Mouse (Mus musculus): ENCODE data around the gene Gadd45b. TPM values are rescaled to one million over a fixed set of nuclear protein-coding genes. Genes with fewer than 3 reads are reported as not detected.

Gene Gadd45b
- total and polyA plus RNA-seq, 2 experiments from 2014 or later = 5.0 to 7.3 TPM

DNA sequence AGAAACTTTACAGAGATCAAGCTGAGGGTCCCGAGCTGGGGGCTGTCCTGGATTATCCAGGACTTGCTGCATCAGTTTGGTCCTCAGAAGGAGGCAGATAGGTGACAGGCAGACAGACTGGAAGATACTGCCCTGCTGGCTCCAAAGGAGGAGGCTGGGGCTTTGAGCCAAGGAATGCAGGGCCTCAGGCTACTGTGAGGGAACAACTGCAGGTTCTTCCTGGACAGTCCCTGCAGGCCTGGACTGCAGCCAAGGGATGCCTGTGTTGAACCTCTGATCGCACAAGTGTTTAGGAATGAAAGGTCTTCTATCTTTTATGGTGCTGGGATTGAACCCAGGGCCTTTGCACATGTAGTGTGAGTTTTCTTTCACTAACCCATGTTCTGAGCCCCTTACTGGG is 17.9 kb downstream of the Gadd45b start:
- WGBS = 67% methylated on average over 2 of the region's 2 CpGs
- DNase-seq (ENCODE audit: low spot score) (no peak), ATAC-seq (ENCODE audit: low FRiP score) (no peak)
- H3K27ac ChIP-seq (ENCODE audit: low read depth, low read length) = no peak overlapping the region
- H3K36me3 ChIP-seq (ENCODE audit: insufficient read depth, low read length) = no peaks in the 10 kb centered on the region
- TF ChIP-seq CTCF (IDR thresholded peaks at IDR 0.05) = no peak
- no peaks in the 10 kb centered on the region for H3K4me1 ChIP-seq (ENCODE audit: insufficient read depth, low read length)
- H3K4me3 ChIP-seq (ENCODE audit: low read depth, low read length) = no peak overlapping the region
- H3K27me3 ChIP-seq (ENCODE audit: insufficient read depth, low read length) = no peaks in the 10 kb centered on the region
- H3K9ac ChIP-seq (replicated peaks; ENCODE audit: low read length, poor library complexity, severe bottlenecking) = no peak overlapping the region
- H3K9me3 ChIP-seq (ENCODE audit: low read length) = no peaks in the 10 kb centered on the region
- H3K4me2 ChIP-seq (ENCODE audit: low read depth, low read length, poor library complexity, severe bottlenecking) = no peak overlapping the region

DNA sequence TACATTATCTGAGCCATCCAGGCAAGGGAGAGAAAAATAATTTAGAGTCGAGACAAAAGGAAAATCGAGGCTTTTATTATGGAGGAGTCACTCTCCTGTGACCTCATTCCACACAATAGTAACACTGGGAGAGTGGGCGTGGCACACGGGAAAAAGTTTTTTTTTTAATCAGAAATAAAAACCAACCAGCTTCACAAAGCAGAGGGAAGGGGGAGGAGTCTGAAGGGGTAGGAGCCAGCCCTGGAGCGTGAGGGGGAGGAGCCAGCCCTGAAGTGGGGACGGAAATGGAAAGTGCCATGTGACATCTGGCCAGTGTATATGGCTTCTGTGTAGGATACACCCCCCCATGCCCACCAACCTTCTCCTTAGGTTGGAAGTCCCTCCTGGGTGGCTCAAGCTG is 18.7 kb downstream of the Gadd45b start:
- TF ChIP-seq CTCF (IDR thresholded peaks at IDR 0.05) = no peak
- 29% methylated on average over 6 of the region's 6 CpGs for WGBS
- Histone ChIP-seq H3K9me3 (ENCODE audit: low read length) (no peaks in the 10 kb centered on the region), H3K36me3 (ENCODE audit: insufficient read depth, low read length) (no peaks in the 10 kb centered on the region), H3K4me2 (ENCODE audit: low read depth, low read length, poor library complexity, severe bottlenecking) (no peak overlapping the region), H3K4me3 (ENCODE audit: low read depth, low read length) (no peak overlapping the region), H3K4me1 (ENCODE audit: insufficient read depth, low read length) (no peaks in the 10 kb centered on the region), H3K27ac (ENCODE audit: low read depth, low read length) (no peak overlapping the region), H3K27me3 (ENCODE audit: insufficient read depth, low read length) (no peaks in the 10 kb centered on the region), H3K9ac (replicated peaks; ENCODE audit: low read length, poor library complexity, severe bottlenecking) (no peak overlapping the region)
- ATAC-seq (ENCODE audit: low FRiP score) (no peak), DNase-seq (ENCODE audit: low spot score) (no peak)

DNA sequence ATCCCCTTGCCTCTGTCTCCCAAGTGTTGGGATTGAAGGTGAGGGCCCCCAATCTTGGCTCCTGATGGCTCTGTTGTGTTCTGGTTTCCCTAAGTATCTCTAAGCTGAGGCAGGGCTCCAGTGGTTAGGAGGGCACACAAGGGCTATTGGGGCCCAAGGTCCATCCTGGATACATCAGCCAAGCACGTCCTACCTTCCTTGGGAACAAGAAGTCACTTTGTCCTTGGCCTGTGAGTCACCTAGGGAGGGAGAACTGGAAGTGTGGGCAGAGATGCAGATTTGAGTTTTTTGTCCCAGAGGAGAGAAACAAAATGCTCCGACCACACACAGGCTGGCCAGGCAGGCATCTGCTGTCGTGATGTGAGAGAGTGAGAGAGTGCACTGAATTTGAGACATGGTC is 19.2 kb downstream of the Gadd45b start:
- H3K4me1 ChIP-seq (ENCODE audit: insufficient read depth, low read length) = no peaks in the 10 kb centered on the region
- no peaks in the 10 kb centered on the region for H3K36me3 ChIP-seq (ENCODE audit: insufficient read depth, low read length)
- H3K4me2 ChIP-seq (ENCODE audit: low read depth, low read length, poor library complexity, severe bottlenecking) = no peak overlapping the region
- 81% methylated on average over 3 of the region's 3 CpGs for WGBS
- no peak for TF ChIP-seq CTCF (IDR thresholded peaks at IDR 0.05)
- no peak overlapping the region for H3K27ac ChIP-seq (ENCODE audit: low read depth, low read length)
- H3K9me3 ChIP-seq (ENCODE audit: low read length) = no peaks in the 10 kb centered on the region
- ATAC-seq (ENCODE audit: low FRiP score) (no peak), DNase-seq (ENCODE audit: low spot score) (no peak)
- H3K9ac ChIP-seq (replicated peaks; ENCODE audit: low read length, poor library complexity, severe bottlenecking) = no peak overlapping the region
- H3K4me3 ChIP-seq (ENCODE audit: low read depth, low read length) = no peak overlapping the region
- H3K27me3 ChIP-seq (ENCODE audit: insufficient read depth, low read length) = no peaks in the 10 kb centered on the region

DNA sequence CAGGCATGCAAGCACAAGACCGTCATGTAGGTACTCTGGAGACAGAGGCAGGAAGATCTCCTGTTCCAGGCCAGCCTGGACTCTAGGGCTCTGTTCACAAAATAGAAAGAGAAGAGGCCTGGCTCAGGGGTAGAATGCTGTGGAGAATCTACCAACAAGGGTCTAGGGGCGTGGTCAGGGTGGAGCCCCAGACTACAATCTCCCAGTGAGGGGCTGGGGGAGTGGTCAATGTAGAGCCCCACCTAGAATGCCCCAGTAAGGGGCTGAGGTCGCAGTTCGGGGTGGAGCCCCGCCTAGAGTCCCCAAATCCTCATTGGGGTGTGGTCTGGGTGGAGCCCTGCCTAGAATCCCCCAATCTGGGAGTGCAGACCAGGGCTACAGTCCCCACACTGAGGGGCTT is 20.4 kb downstream of the Gadd45b start:
- no peaks in the 10 kb centered on the region for H3K27me3 ChIP-seq (ENCODE audit: insufficient read depth, low read length)
- no peak overlapping the region for H3K27ac ChIP-seq (ENCODE audit: low read depth, low read length)
- H3K4me1 ChIP-seq (ENCODE audit: insufficient read depth, low read length) = no peaks in the 10 kb centered on the region
- H3K9ac ChIP-seq (replicated peaks; ENCODE audit: low read length, poor library complexity, severe bottlenecking) = no peak overlapping the region
- no peaks in the 10 kb centered on the region for H3K9me3 ChIP-seq (ENCODE audit: low read length)
- no peak overlapping the region for H3K4me3 ChIP-seq (ENCODE audit: low read depth, low read length)
- ATAC-seq (ENCODE audit: low FRiP score) (no peak), DNase-seq (ENCODE audit: low spot score) (no peak)
- H3K36me3 ChIP-seq (ENCODE audit: insufficient read depth, low read length) = no peaks in the 10 kb centered on the region
- H3K4me2 ChIP-seq (ENCODE audit: low read depth, low read length, poor library complexity, severe bottlenecking) = no peak overlapping the region
- no peak for TF ChIP-seq CTCF (IDR thresholded peaks at IDR 0.05)
- WGBS = 36% methylated on average over 5 of the region's 5 CpGs

DNA sequence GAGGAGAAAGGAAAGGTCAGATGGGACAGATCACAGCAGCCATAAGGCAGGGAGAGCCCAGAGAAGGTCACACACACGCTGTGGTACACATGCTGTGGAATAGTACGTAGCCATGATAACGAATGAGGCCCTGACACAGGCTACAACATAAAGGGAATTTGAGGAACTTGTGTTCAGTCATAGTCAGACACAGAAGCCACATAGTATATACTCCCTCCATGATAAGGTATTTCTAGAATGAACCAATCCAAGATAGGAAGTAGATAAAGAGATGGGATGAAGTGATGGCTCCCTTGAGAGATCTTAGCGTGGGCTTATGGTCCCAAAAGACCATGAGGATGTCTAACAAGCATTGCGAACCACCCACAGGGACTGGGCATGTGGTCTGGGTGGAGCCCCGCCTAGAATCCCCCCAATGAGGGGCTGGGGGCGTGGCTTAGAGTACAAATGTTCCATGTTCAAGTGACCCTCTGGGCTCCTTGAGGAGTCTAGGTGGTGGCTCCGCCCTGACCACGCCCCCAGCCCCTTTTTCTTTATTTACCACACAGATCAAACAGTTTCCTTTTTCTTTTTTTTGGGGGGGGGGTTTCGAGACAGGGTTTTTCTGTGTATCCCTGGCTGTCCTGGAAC is 22.0 kb downstream of the Gadd45b start:
- no peak for TF ChIP-seq CTCF (IDR thresholded peaks at IDR 0.05)
- ATAC-seq (ENCODE audit: low FRiP score) (no peak), DNase-seq (ENCODE audit: low spot score) (no peak)
- no peak overlapping the region for H3K4me3 ChIP-seq (ENCODE audit: low read depth, low read length)
- no peak overlapping the region for H3K4me2 ChIP-seq (ENCODE audit: low read depth, low read length, poor library complexity, severe bottlenecking)
- no peaks in the 10 kb centered on the region for H3K4me1 ChIP-seq (ENCODE audit: insufficient read depth, low read length)
- no peaks in the 10 kb centered on the region for H3K36me3 ChIP-seq (ENCODE audit: insufficient read depth, low read length)
- H3K27me3 ChIP-seq (ENCODE audit: insufficient read depth, low read length) = no peaks in the 10 kb centered on the region
- H3K27ac ChIP-seq (ENCODE audit: low read depth, low read length) = no peak overlapping the region
- 75% methylated on average over 10 of the region's 10 CpGs for WGBS
- H3K9me3 ChIP-seq (ENCODE audit: low read length) = no peaks in the 10 kb centered on the region
- H3K9ac ChIP-seq (replicated peaks; ENCODE audit: low read length, poor library complexity, severe bottlenecking) = no peak overlapping the region

DNA sequence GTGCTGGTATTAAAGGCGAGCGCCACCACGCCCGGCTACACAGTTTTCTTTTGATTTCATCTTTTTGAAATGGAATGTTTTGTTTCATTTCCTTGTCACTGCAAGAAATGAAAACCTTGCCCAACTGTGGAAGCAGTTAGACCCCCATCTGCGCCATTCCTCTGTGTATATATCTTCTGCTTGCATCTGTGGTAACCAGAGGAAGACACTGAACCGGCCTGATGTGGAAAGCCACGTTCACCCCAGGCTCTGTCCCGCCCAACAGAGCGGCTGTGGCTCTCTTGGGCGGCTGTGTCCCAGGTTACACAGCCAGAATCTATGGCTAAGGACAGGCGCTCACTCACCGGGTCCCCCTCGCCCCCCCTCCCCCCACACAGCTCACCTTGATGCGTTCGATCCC is 22.6 kb downstream of the Gadd45b start:
- 77% methylated on average over 15 of the region's 15 CpGs for WGBS

More for the DNA sequence above, 22.6 kb downstream of the Gadd45b start:
- Histone ChIP-seq H3K4me3 (ENCODE audit: low read depth, low read length) (no peak overlapping the region), H3K27ac (ENCODE audit: low read depth, low read length) (no peak overlapping the region), H3K9me3 (ENCODE audit: low read length) (no peaks in the 10 kb centered on the region), H3K27me3 (ENCODE audit: insufficient read depth, low read length) (no peaks in the 10 kb centered on the region), H3K4me2 (ENCODE audit: low read depth, low read length, poor library complexity, severe bottlenecking) (no peak overlapping the region), H3K4me1 (ENCODE audit: insufficient read depth, low read length) (no peaks in the 10 kb centered on the region), H3K9ac (replicated peaks; ENCODE audit: low read length, poor library complexity, severe bottlenecking) (no peak overlapping the region), H3K36me3 (ENCODE audit: insufficient read depth, low read length) (no peaks in the 10 kb centered on the region)
- ATAC-seq (ENCODE audit: low FRiP score) = no peak
- DNase-seq (ENCODE audit: low spot score) = no peak
- TF ChIP-seq CTCF (IDR thresholded peaks at IDR 0.05) = no peak

Data from midbrain, postnatal 0 days (tissue).